Mouse (Mus musculus): ENCODE results near the gene Gipc3.

GRCm38 (mm10) chr10:81349961-81350350 is 6.9 kb upstream of the Gipc3 start:
- TF ChIP-seq POLR2A (IDR thresholded peaks at IDR 0.05; ENCODE audit: insufficient read depth, low read depth, low read length) (no peak), EP300 (IDR thresholded peaks at IDR 0.05; ENCODE audit: insufficient read depth, low read depth, low read length) (no peak), CTCF (IDR thresholded peaks at IDR 0.05) (no peak)
